Mouse (Mus musculus) gastrocnemius, adult 8-10 months (tissue): ENCODE results near the gene Egfl8. TPM values are rescaled to one million over a fixed set of nuclear protein-coding genes. Genes with fewer than 3 reads are reported as not detected.

Experiments used
- DNase-seq, 2 experiments: peaks; one replicate each; pipeline ENCODE4 v3.0.0; 2022; ENCODE audit warnings: low spot score in 2 of 2
- total RNA-seq, 4 experiments: library from RNA; stranded (reverse); gene quantifications; 2 replicates each; pipeline ENCODE4 v1.2.4; 2022

The Egfl8 gene
- total RNA-seq, 4 experiments from 2014 or later = 0.77 to 1.4 (median 1.1) TPM

DNA sequence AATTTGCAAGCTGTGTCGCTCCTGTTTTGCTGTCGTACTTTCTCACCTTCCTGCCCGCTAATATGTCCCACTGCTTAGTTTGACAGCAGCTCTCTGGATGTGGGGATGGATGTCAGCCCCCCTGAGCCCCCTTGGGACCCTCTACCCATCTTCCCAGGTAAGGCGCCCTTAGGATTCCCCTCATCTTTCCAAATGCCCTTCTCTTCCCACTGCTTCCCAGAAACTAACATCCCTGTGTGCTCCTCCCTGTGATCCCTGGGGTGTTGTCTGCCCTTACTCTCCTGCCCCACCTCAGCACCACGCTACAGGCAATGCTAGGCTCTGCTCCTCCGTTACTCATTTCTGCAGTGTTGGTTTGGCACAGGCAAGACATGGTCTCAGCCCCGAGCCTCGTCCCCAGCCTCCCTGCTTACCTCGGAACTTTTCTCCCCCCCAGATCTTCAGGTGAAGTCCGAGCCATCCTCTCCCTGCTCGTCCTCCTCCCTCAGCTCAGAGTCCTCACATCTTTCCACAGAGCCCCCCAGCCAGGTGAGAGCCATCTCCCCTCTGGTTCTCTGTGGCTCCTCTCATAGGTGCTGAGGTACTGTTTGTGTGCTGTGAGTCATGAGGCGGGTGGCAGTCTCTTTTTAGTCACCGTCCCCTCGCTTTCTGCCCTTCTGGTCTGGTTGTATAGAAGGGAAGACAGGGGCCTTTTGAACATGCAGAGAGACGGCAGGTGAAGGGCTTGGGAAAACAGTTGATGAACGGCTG lies 32.5 kb upstream of the Egfl8 start:
- no peak for DNase-seq

DNA sequence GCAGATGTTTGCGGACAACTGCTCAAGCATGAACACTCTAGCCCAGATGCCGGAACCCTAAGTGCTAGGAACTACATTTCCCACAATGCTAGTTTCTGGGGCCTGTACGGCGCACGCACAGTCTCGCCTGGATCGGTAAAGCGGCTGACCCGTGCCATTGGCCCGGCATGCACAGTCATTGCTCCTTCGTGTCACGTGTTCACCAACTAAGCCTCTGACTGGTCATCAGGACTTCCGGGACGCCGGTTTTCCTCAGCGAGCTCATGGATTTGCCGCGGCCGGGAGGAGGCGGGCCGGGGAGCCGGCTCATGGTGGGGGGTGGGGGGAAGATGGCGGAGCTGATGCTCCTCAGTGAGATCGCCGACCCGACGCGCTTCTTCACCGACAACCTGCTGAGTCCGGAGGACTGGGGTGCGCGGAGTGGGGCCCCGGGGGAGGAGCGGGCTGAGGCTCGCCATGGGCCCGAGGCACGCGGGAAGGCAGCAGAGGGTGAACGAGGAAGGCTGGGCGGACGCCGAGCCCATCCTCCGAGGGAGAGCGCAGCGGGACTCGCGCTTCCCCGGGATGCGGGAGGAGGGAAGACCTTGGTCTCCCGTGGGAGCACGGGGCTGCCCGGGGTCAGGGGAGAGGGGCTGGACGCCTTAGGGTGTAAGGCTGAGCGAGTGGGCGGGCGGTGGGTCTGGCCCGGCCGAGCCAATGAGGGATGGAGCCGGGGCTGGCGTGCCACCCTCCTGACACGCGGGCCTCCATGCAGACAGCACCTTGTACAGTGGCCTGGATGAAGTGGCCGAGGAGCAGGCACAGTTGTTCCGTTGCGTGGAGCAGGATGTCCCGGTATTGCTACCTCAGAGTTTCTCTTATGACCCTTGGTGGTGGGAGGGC lies 31.4 kb upstream of the Egfl8 start, which contains the start of gene Atf6b:
Atf6b (plus strand) TSS at position 241 of the 882 bp plus-strand sequence.
- DNase-seq = peak; percentile 92 to 96

DNA sequence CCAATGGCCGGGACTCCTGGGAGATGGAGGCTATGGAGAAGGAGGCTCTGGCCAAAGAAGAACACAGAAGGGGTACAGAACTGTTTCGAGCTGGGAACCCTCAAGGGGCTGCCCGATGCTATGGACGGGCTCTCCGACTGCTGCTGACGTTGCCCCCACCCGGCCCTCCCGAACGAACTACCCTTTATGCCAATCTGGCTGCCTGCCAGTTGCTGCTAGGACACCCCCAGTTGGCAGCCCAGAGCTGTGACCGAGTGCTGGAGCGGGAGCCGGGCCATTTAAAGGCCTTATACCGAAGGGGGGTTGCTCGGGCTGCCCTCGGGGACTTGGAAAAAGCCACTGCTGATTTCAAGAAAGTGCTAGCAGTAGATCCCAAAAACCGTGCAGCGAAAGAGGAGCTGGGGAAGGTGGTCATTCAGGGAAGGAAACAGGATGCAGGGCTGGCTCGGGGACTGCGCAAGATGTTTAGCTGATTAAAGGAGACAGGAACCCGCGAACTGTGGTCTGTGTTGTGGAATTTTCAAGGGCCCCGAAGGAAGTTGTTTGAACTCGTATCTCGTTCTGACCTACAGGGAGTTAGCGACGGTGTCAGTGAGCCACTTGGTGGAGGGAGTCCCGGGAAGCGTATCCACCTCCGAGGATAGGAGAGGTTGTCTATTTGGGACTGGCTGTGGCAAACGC lies 30.2 kb upstream of the Egfl8 start:
- no peak for DNase-seq

DNA sequence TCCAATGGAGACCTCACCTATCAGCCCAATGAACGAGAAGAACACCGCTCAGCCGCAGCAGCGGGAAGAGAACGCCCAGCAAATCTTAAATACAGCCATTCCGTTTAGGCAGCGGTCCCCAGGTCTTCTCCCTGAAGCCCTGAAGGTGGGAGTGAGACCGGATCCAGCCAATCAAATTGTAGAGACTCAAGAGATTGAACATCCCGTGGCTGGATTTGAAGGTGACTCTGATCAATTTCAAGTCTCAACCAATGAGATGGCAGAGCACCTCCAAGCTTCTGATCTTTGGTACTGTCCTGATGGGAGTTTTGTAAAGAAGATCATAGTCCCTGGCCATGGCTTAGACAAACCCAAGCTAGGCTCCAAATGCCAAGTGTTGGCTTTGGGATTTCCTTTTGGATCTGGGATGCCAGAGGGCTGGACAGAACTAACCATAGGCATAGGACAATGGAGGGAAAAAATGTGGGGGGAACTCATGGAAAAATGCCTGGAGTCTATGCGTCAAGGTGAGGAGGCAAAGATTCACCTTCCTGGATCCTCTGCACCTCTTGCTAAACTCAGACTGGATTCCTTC lies 29.6 kb upstream of the Egfl8 start:
- no peak for DNase-seq

DNA sequence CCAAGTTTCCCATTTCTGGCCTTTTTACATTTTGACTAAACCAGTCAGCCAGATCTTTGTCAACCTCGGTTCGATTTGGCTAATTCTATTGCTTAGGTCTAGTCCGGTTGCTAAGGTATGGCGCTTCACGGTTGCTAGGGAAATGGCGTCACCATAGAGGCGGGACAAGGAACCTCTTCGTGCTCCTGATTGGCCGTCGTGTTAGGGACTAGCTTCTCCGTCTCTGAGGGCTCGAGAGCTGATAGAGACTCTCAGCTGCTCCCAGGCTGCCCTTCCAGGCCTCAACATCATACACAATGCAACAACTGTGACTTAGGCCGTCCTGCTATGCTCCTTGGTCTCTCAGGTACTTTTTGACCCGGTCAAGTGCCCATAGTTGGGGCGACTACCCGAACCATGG lies 28.8 kb upstream of the Egfl8 start, which contains the start of gene Fkbpl:
Fkbpl (plus strand) TSS at position 157 of the 400 bp plus-strand sequence.
- peak; percentile 92 to 94 for DNase-seq

DNA sequence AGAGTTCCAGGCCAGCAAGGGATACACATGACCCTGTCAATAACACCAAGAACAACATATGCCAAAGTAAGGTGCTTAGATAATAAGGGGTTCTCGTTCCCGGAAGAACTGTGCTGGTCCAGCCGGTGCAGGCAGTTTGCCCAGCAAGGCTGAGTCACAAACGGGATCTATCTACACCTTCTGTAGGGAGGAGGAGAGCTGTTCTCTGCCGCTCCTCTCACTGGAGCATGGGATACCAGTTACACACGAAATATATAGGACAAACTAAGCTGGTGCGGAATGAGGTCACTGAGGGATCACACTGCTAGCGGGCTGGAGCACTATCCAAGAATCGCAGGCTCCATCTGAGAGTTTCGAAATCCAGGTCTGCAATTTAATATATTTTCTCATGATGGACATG lies 28.2 kb upstream of the Egfl8 start:
- no peak for DNase-seq

DNA sequence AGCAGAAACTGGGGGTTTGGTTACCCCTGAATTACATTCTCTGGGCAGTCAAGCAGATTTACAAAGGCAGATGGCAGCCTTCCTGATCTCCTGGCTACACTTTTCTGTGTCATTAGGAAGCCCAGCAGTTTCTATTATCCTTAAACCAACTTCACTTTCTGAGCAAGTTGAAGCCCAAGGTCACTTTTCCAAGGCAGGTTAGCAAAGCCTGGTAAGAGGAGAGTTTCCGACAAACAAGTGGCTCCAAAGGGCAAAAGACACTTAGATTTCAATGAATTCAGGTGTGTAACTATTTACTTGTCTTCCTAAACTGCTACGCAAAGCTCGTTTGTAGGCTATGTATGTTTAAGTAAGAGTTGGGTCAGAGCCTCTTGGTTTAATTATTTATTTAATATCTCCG lies 27.6 kb upstream of the Egfl8 start:
- no peak for DNase-seq

DNA sequence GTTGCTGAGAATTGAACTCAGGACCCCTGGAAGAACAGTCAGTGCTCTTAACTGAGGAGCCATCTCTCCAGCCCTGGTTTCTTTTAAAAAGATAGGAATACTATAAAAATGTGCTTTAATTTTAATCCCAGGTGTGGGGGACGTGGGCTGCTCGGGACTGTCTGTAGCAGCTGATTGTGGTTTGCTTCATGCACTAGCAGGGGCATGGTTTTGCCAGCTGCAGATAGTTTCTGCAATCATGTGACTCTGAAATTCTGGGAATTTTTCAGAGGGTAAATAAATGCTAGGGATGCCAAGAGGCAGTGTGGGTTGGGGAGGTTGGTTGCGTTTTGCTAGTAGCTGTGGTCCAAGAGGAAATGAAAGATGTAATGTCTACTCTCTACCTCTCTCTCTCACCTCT lies 26.2 kb upstream of the Egfl8 start:
- DNase-seq = no peak

DNA sequence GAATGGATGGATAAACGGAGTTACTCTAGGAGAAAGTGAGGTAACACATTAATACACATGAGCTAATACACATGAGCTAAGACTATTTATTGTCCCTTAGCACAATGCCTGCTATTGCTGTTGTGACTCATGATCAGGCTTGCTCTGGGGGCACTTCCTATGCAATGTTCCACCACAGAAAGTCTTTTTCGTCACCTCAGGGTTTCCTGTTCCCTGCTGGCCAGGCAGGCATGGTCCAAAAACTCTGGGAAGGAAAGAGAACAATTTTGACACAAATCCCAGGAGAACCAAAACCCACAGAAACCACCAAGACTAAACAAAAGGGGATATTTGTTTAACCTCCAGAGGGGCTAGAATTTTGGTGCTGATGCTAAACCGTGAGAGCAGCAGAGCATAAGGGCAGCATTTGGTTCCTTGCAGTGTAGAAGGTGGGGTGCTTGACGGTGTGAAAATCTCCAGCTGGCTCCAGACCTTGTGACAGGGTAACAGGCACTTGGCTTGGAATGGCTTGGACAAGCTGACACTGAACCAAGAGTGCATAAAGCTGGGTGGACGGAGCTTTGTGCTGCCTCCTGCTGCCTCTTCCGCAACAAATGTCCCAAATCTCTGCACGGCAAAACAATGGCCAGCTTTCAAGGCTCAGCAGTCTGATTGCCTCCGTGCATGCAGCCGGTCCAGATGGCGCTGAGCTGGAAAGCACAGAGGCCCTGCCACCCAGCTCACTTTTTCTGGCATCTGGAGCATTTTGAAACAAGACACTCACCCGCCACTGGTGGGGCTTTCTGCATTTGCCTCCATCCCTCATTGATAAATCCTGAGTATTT lies 25.2 kb upstream of the Egfl8 start:
- DNase-seq = no peak

DNA sequence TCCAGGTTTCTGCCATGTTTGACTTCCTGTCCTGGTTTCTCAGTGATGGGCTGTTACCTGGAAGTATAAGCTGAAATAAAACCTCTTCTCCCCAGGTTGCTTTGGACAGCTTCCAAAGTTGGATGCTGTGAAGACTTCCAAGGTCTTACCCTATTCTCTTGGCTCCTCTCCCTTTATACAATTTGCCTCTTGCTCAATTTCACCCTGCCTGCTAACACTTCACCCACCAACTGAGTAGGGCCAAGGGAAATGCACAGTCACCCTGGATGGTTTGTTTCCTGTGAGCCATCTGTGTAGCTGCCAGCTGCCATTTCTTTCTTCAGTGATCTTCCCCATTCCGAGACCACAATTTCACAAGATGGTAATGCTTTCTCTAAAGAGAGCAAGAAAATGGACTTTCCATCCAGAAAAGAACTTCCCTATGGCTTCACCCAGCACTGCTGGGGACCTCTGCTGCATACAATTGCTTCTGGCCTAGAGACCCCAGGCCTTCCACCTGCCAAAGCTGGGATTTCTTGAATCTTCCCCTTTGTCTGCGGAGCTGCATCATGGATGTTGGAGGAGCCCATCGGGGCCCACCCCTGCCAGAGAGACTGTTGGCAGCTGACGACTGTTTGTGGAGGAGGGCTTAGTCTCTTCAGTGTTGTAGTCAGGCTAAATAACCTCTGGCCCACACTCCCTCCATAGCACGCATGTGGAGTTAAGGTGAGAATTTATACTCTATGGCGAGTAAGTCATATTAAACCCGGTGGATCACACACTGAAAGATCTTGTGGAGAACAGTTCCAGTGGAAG lies 23.9 kb upstream of the Egfl8 start:
- DNase-seq = no peak

DNA sequence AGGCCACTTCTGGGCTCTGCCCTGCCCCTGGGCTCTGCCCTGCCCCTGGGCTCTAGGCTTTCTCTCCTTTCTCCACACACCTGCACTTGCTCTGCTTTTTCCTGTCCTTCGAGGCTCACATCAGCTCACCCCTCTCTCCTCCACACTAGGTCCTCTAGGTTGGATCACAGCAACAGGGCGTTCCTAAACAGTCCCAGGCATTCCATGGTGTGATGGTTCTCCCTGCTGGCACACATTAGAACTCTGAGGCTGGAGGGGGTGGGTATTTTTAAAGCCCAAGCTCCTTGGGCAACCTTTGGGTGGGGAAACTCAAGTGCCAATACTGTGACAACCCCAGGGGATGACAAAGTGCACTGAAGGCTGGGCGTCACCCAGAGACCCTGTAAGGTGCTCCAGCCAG lies 21.7 kb upstream of the Egfl8 start:
- DNase-seq = no peak

DNA sequence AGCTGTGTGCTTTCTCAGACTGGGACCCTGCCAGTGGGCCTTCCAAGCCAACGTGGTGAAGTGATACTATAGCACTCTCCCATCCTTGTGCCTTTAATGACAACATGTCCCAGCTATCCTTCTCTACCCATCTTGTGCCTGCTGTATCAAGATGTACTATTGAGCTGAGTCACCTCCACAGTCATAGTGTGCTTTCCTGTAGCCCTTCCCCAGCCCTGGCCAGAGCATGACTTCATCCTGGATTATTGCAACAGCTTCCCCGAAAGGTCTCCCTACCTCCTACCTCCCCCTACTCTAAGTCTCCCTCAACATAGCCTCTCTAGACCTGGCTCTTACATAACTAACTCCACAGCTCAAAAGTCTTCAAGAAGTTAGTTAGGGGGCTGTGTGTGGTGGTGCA lies 19.9 kb upstream of the Egfl8 start:
- no peak for DNase-seq

DNA sequence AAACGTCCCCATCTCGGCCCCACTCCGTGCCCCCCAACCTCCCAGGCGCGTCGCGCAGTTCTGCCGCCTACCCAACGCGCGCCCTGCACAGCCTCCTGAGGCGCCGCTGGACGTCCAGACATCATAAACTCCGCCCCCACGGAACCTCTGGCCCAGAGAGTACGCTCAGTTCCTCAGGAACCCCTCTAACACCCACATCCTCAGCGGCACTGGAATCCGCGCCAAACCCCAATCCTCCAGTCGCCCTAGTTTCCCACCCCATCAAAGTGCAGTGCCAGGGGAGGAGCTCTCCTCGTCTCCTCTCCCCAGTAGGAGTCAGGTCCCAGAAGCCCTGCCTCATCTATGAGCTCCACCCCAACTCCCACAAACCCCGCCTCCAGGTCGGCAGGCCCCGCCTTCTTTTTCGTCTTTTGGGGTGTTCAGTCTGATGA lies 16.5 kb upstream of the Egfl8 start:
- DNase-seq = peak; percentile 68 to 76

DNA sequence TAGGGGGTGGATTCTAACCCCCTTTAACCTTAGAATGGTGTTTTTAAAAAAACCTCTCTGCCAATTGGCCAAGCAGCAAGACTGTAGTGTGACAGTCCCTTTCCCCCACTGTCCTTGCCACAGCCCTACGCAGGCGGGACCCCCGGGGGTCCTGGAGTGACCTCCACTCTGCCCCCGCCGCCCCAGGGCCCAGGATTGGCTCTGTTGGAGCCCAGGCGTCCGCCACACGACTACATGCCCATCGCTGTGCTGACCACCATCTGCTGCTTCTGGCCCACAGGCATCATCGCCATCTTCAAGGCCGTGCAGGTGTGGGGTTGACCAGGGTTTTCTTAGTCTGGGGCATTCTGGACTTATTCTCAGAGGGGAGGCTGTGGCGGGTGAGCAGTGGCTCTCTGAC lies 15.9 kb upstream of the Egfl8 start:
- DNase-seq = no peak

DNA sequence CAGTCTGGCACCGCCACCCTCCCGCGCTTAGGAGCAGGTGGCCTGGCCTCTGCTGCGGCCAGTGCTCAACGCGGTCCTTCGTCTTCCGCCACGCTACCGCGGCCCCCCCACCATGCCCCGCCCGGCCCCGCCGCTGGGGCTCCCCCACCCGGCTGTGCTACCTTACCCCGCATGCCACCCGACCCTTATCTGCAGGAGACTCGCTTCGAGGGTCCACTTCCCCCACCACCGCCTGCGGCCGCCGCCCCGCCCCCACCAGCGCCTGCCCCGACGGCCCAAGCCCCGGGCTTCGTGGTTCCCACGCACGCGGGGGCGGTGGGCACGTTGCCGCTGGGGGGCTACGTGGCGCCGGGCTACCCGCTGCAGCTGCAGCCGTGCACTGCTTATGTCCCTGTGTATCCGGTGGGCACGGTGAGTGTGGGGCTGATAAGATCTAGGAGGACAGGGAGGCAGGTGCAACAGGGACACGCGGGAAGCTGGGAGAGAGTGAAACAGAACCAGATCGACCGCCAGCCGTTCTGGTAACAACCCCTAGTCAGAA lies 15.1 kb upstream of the Egfl8 start:
- no peak for DNase-seq

DNA sequence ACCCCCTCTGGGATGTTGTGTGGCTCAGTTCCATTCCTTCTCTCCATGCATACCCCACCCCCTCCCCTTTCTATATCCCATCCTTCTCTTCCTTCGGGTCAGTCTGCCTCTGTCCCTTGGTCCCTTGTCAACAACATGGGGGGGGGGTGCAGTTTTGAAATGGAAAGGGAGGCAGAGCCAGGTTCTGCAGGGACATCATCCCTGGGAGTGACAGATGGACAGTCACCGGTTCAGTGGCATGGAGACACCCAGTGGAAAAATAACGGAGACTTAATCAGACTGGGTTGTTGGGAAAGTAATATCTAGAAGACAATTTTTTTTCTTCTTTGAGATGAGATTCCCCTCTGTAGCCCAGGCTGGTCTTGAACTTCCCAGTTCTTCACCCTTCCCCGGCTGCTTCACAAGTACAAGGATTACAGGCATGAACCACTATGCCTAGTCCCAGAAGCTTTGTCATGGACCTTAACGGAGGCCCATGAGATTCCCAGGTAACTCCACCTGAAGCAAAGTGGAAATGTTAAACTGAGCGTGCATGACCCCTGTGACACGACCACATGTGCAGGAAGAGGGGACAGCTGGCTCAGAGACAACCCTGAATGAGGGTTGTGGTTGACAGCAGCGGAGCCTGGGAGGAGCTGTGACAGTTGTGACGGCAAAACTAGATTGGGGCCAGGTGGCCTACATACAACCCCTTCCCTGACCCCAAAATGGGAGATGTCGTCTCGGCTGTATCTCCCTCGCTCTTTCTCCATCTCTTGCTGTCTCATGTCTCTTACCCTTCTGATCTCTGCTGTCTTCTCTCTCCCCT lies 14.2 kb upstream of the Egfl8 start:
- DNase-seq = no peak

DNA sequence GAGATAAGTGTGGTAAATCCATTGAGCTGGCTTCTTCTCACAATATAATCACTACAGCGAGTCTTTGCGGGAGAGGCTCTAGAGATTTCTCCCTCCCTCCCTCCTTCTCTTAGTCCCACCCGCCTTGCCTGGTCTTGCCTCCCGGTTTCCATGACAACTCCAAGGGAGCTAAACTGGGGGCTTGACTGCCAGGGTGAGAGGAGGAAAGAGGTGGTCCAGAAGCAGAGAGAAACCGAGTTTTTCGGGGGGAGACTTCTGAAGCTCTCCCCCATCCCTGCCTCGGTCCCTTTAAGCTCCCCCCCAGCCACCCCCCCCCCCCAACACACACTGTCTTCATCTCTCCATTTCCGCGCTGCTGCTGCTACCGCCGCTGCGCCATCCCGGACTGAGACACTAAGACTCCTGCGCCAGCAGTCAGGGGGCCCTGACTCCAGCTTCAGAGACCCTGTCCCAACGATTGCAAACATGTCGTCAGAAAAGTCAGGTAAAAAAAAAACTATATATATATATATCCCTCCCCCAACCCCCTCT lies 13.5 kb upstream of the Egfl8 start, which contains the start of gene Prrt1:
Prrt1 (plus strand) TSS at position 313 of the 531 bp plus-strand sequence.
- DNase-seq = no peak

DNA sequence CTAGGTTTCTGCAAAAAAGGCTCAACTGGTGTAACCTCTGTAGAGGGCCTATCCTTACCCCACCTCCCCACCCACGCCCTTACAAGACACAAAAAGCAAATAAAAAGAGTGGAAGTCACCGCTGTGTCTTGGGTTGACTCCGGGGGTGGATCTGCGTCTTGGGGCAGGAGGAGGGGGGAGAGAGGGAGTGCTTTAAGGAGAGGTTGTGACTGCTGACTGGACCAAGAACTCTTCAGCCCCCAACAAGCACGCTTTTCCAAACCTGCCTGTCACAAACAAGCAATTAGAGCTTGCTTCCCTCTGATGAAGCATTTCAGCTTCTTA lies 12.8 kb upstream of the Egfl8 start:
- no peak for DNase-seq
